ENCODE assay signal across 19 mouse cellular contexts in genomic region chr17:64653621-64654020, GRCm38 (mm10).
"Had no signal": no experiment of that assay in that cellular context is flagged by ENCODE, and none has a peak within 500 bp of the region (broad histone marks: within the 10 kb centered on the region; RNA-seq: fewer than 3 reads in every experiment).

No protein-coding gene starts in this region.

- H3K4me3 ChIP-seq: liver, embryonic 15.5 days; midbrain, embryonic 13.5 days; midbrain, embryonic 15.5 days; myocyte; neural tube, embryonic 13.5 days; neural tube, embryonic 15.5 days had no signal

- H3K4me1 ChIP-seq: liver, embryonic 15.5 days; midbrain, embryonic 13.5 days; midbrain, embryonic 15.5 days; neural tube, embryonic 13.5 days; neural tube, embryonic 15.5 days had no signal

- H3K4me2 ChIP-seq: liver, embryonic 15.5 days; lung, embryonic 14.5 days; midbrain, embryonic 11.5 days; midbrain, embryonic 13.5 days; midbrain, embryonic 15.5 days; neural tube, embryonic 13.5 days; neural tube, embryonic 15.5 days had no signal

- ATAC-seq: midbrain, embryonic 13.5 days; midbrain, embryonic 15.5 days had no signal

- DNase-seq: lung, adult 18-20 months; lung, embryonic 14.5 days; lung, postnatal 10 days; lung, postnatal 4 days; retina, postnatal 1 day; right cerebral cortex, adult 18-20 months; right cerebral cortex, postnatal 25 days; right cerebral cortex, postnatal 4 days; spleen, adult 18-20 months; thymus, adult 18-20 months; thymus, postnatal 14 days; thymus, postnatal 36 days had no signal

- H3K27ac ChIP-seq: liver, embryonic 15.5 days; midbrain, embryonic 13.5 days; midbrain, embryonic 15.5 days; neural tube, embryonic 13.5 days; neural tube, embryonic 15.5 days had no signal

- H3K27me3 ChIP-seq: liver, embryonic 15.5 days; midbrain, embryonic 13.5 days; midbrain, embryonic 15.5 days; neural tube, embryonic 13.5 days; neural tube, embryonic 15.5 days had no signal

- H3K9me3 ChIP-seq: liver, embryonic 15.5 days; neural tube, embryonic 15.5 days had no signal

- H3K9ac ChIP-seq: liver, embryonic 15.5 days; lung, embryonic 14.5 days; midbrain, embryonic 13.5 days; midbrain, embryonic 15.5 days; neural tube, embryonic 13.5 days; neural tube, embryonic 15.5 days had no signal
